Mouse (Mus musculus): ENCODE results near the gene Aqp3. TPM values are rescaled to one million over a fixed set of nuclear protein-coding genes. Genes with fewer than 3 reads are reported as not detected.

Gene Aqp3
- total RNA-seq, 1 experiment, result 87.0 TPM

GRCm38 (mm10) chr4:41057361-41057760 is 40.6 kb downstream of the Aqp3 start:
- no peaks in the 10 kb centered on the region for H3K36me3 ChIP-seq (ENCODE audit: control insufficient read depth, insufficient read depth, low read length, poor library complexity, severe bottlenecking)
- peaks cover 0 to 16% of the 10 kb centered on the region in 2 experiments; a peak in 2 of 4 replicates for H3K4me1 ChIP-seq (ENCODE audit: control insufficient read depth in 2 of 2, insufficient read depth in 2 of 2, low read length in 2 of 2, poor library complexity in 1 of 2)
- no peak for TF ChIP-seq MAFK (IDR thresholded peaks at IDR 0.05; ENCODE audit: insufficient read depth, low read depth, low read length)
- no peak for TF ChIP-seq CHD2 (IDR thresholded peaks at IDR 0.05; ENCODE audit: low read depth, low read length)
- TF ChIP-seq HCFC1 (IDR thresholded peaks at IDR 0.05; ENCODE audit: borderline replicate concordance, insufficient read depth, low read length), result no peak
- in situ Hi-C loops (cut with MboI; ENCODE audit: low sequenced_read_pairs in 2 of 2, unreplicated experiment in 2 of 2), result loop anchor here in 1 of 2 experiments (5.0 kb wide), 1 partner anchor 60 kb away; no protein-coding TSS in a partner anchor
- H3K9me3 ChIP-seq (ENCODE audit: control insufficient read depth, insufficient read depth, low read depth, low read length), result no peaks in the 10 kb centered on the region
- H3K9ac ChIP-seq (ENCODE audit: insufficient read depth, low read depth, low read length, poor library complexity, severe bottlenecking), result no peak overlapping the region
- H3K27ac ChIP-seq (ENCODE audit: insufficient read depth, low read depth, low read length, poor library complexity, severe bottlenecking), result peak overlapping the region; percentile 6; the same call in 1 of the 2 replicates
- no peak overlapping the region for H3K4me3 ChIP-seq (ENCODE audit: insufficient read depth in 1 of 2, low read depth in 1 of 2, low read length in 2 of 2, poor library complexity in 1 of 2, severe bottlenecking in 1 of 2)
- no peak for DNase-seq (ENCODE audit: low read depth, low spot score)

GRCm38 (mm10) chr4:41056742-41057332 is 41.1 kb downstream of the Aqp3 start:
- Histone ChIP-seq H3K4me1 (ENCODE audit: control insufficient read depth in 2 of 2, insufficient read depth in 2 of 2, low read length in 2 of 2, poor library complexity in 1 of 2) (peaks cover 0 to 19% of the 10 kb centered on the region in 2 experiments; a peak in 2 of 4 replicates), H3K9ac (ENCODE audit: insufficient read depth, low read depth, low read length, poor library complexity, severe bottlenecking) (peak overlapping the region; percentile 2; the same call in 1 of the 2 replicates), H3K4me3 (ENCODE audit: insufficient read depth in 1 of 2, low read depth in 1 of 2, low read length in 2 of 2, poor library complexity in 1 of 2, severe bottlenecking in 1 of 2) (no peak overlapping the region), H3K27ac (ENCODE audit: insufficient read depth, low read depth, low read length, poor library complexity, severe bottlenecking) (no peak overlapping the region), H3K36me3 (ENCODE audit: control insufficient read depth, insufficient read depth, low read length, poor library complexity, severe bottlenecking) (no peaks in the 10 kb centered on the region), H3K9me3 (ENCODE audit: control insufficient read depth, insufficient read depth, low read depth, low read length) (no peaks in the 10 kb centered on the region)
- TF ChIP-seq CHD2 (IDR thresholded peaks at IDR 0.05; ENCODE audit: low read depth, low read length) (no peak), ZC3H11A (IDR thresholded peaks at IDR 0.05; ENCODE audit: borderline replicate concordance, low read depth, low read length) (no peak), ZNF384 (IDR thresholded peaks at IDR 0.05; ENCODE audit: low read depth, low read length) (no peak), MAFK (IDR thresholded peaks at IDR 0.05; ENCODE audit: insufficient read depth, low read depth, low read length) (no peak), HCFC1 (IDR thresholded peaks at IDR 0.05; ENCODE audit: borderline replicate concordance, insufficient read depth, low read length) (no peak)
- in situ Hi-C loops (cut with MboI; ENCODE audit: low sequenced_read_pairs in 2 of 2, unreplicated experiment in 2 of 2), result loop anchor here in 1 of 2 experiments (5.0 kb wide), 1 partner anchor 60 kb away; no protein-coding TSS in a partner anchor
- no peak for DNase-seq (ENCODE audit: low read depth, low spot score)

DNA sequence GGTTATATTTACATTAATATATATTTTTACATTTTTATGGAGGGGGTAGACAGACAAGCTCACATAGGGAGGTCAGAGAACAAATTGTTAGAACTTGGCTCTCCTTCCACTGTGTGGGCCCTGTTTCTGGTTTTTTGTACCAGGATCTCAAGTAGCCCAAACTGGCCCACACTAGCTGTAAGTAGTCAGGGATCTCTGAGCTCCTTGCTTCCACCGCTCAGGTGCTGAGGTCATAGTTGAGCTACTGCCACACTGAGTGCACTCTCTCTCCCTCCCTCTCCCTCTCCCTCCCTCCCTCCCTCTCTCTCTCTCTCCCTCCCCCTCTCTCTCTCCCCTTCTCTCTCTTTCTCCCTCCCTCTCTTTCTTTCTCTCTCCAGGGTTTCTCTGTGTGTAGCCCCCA is 41.7 kb downstream of the Aqp3 start:
- no peak for TF ChIP-seq HCFC1 (IDR thresholded peaks at IDR 0.05; ENCODE audit: borderline replicate concordance, insufficient read depth, low read length)
- TF ChIP-seq ZC3H11A (IDR thresholded peaks at IDR 0.05; ENCODE audit: borderline replicate concordance, low read depth, low read length), result no peak
- DNase-seq (ENCODE audit: low read depth, low spot score), result no peak
- no peak overlapping the region for H3K27ac ChIP-seq (ENCODE audit: insufficient read depth, low read depth, low read length, poor library complexity, severe bottlenecking)
- no peak overlapping the region for H3K4me3 ChIP-seq (ENCODE audit: insufficient read depth in 1 of 2, low read depth in 1 of 2, low read length in 2 of 2, poor library complexity in 1 of 2, severe bottlenecking in 1 of 2)
- in situ Hi-C loops (cut with MboI; ENCODE audit: low sequenced_read_pairs in 2 of 2, unreplicated experiment in 2 of 2), result loop anchor here in 1 of 2 experiments (5.0 kb wide), 1 partner anchor 61 kb away; no protein-coding TSS in a partner anchor
- peaks cover 0 to 19% of the 10 kb centered on the region in 2 experiments; a peak in 2 of 4 replicates for H3K4me1 ChIP-seq (ENCODE audit: control insufficient read depth in 2 of 2, insufficient read depth in 2 of 2, low read length in 2 of 2, poor library complexity in 1 of 2)
- H3K9ac ChIP-seq (ENCODE audit: insufficient read depth, low read depth, low read length, poor library complexity, severe bottlenecking), result no peak overlapping the region
- no peaks in the 10 kb centered on the region for H3K9me3 ChIP-seq (ENCODE audit: control insufficient read depth, insufficient read depth, low read depth, low read length)
- no peaks in the 10 kb centered on the region for H3K36me3 ChIP-seq (ENCODE audit: control insufficient read depth, insufficient read depth, low read length, poor library complexity, severe bottlenecking)

- Histone ChIP-seq H3K9me3 (ENCODE audit: control insufficient read depth, insufficient read depth, low read depth, low read length) (no peaks in the 10 kb centered on the region), H3K4me3 (ENCODE audit: insufficient read depth in 1 of 2, low read depth in 1 of 2, low read length in 2 of 2, poor library complexity in 1 of 2, severe bottlenecking in 1 of 2) (peak overlapping the region in 1 of 2 experiments; percentile 46; a peak in 2 of 4 replicates), H3K36me3 (ENCODE audit: control insufficient read depth, insufficient read depth, low read length, poor library complexity, severe bottlenecking) (no peaks in the 10 kb centered on the region), H3K4me1 (ENCODE audit: control insufficient read depth in 2 of 2, insufficient read depth in 2 of 2, low read length in 2 of 2, poor library complexity in 1 of 2) (peaks cover 0 to 22% of the 10 kb centered on the region in 2 experiments; a peak in 2 of 4 replicates), H3K27ac (ENCODE audit: insufficient read depth, low read depth, low read length, poor library complexity, severe bottlenecking) (no peak overlapping the region), H3K9ac (ENCODE audit: insufficient read depth, low read depth, low read length, poor library complexity, severe bottlenecking) (no peak overlapping the region)
- TF ChIP-seq CHD2 (IDR thresholded peaks at IDR 0.05; ENCODE audit: low read depth, low read length) (no peak), ZNF384 (IDR thresholded peaks at IDR 0.05; ENCODE audit: low read depth, low read length) (no peak), HCFC1 (IDR thresholded peaks at IDR 0.05; ENCODE audit: borderline replicate concordance, insufficient read depth, low read length) (no peak), ZC3H11A (IDR thresholded peaks at IDR 0.05; ENCODE audit: borderline replicate concordance, low read depth, low read length) (no peak), MAFK (IDR thresholded peaks at IDR 0.05; ENCODE audit: insufficient read depth, low read depth, low read length) (no peak)
- no peak for DNase-seq (ENCODE audit: low read depth, low spot score)
- in situ Hi-C loops (cut with MboI; ENCODE audit: low sequenced_read_pairs in 2 of 2, unreplicated experiment in 2 of 2), result loop anchor here in 1 of 2 experiments (5.0 kb wide), 1 partner anchor 62 kb away; no protein-coding TSS in a partner anchor
These were observed 42.9 kb downstream of the Aqp3 start for GRCm38 (mm10) chr4:41055111-41055510.
